19 mouse cellular contexts compared by ENCODE assay signal in genomic region chr4:17360796-17361195, GRCm38 (mm10).
"Had no signal": no experiment of that assay in that cellular context is flagged by ENCODE, and none has a peak within 500 bp of the region (broad histone marks: within the 10 kb centered on the region; RNA-seq: fewer than 3 reads in every experiment).

No protein-coding gene starts in this region.

- ATAC-seq: hindbrain, embryonic 16.5 days; inflammation-experienced regulatory T-cells, adult 6 months; intestine, embryonic 15.5 days; intestine, postnatal 0 days; liver, postnatal 0 days had no signal

- DNase-seq: gastrocnemius, adult 2 months; gastrocnemius, postnatal 10 days; gastrocnemius, postnatal 25 days; heart, adult 18-20 months; heart, postnatal 10 days; heart, postnatal 4 days; kidney, adult 18-20 months; kidney, adult 8-10 months; kidney, postnatal 10 days; kidney, postnatal 36 days; layer of hippocampus, adult 9-11 months; layer of hippocampus, postnatal 36 days; left cerebral cortex, postnatal 4 days; liver, embryonic 13.5 days; liver, postnatal 0 days had no signal
